Mouse (Mus musculus): ENCODE data around the gene Nradd.

Nradd gene

GRCm38 (mm10) chr9:110624361-110625166 lies at the start of gene Nradd:
TSS of gene Nradd (minus strand) at chr9:110624452.
- DNase-seq (ENCODE audit: low read depth, low spot score): peak; percentile 81

GRCm38 (mm10) chr9:110673107-110673752 lies 49.0 kb upstream of the Nradd start:
- no peak for DNase-seq (ENCODE audit: low read depth, low spot score)

- DNase-seq (ENCODE audit: low read depth, low spot score): no peak
These were observed 48.3 kb upstream of the Nradd start for GRCm38 (mm10) chr9:110672462-110673106.

GRCm38 (mm10) chr9:110669785-110670184 lies 45.5 kb upstream of the Nradd start:
- no peak for DNase-seq (ENCODE audit: low read depth, low spot score)

- DNase-seq (ENCODE audit: low read depth, low spot score): no peak
These were observed 44.5 kb upstream of the Nradd start for GRCm38 (mm10) chr9:110668601-110669293.

GRCm38 (mm10) chr9:110667219-110667836 lies 43.1 kb upstream of the Nradd start:
- DNase-seq (ENCODE audit: low read depth, low spot score): no peak

GRCm38 (mm10) chr9:110666374-110666773 lies 42.1 kb upstream of the Nradd start:
- DNase-seq (ENCODE audit: low read depth, low spot score): no peak

GRCm38 (mm10) chr9:110665912-110666311 lies 41.7 kb upstream of the Nradd start:
- no peak for DNase-seq (ENCODE audit: low read depth, low spot score)

GRCm38 (mm10) chr9:110662844-110663243 lies 38.6 kb upstream of the Nradd start:
- no peak for DNase-seq (ENCODE audit: low read depth, low spot score)

GRCm38 (mm10) chr9:110660856-110661612 lies 36.8 kb upstream of the Nradd start:
- no peak for DNase-seq (ENCODE audit: low read depth, low spot score)

GRCm38 (mm10) chr9:110660208-110660607 lies 36.0 kb upstream of the Nradd start:
- DNase-seq (ENCODE audit: low read depth, low spot score): no peak

- no peak for DNase-seq (ENCODE audit: low read depth, low spot score)
These were observed 35.3 kb upstream of the Nradd start for GRCm38 (mm10) chr9:110659521-110659920.

- no peak for DNase-seq (ENCODE audit: low read depth, low spot score)
These were observed 33.3 kb upstream of the Nradd start for GRCm38 (mm10) chr9:110657474-110658078.

- DNase-seq (ENCODE audit: low read depth, low spot score): peak; percentile 86
These were observed 32.3 kb upstream of the Nradd start, which contains the start of gene Ccdc12 for GRCm38 (mm10) chr9:110656249-110657221. TSS of gene Ccdc12 (plus strand) at chr9:110656503.

- DNase-seq (ENCODE audit: low read depth, low spot score): no peak
These were observed 31.4 kb upstream of the Nradd start for GRCm38 (mm10) chr9:110655651-110656007.

GRCm38 (mm10) chr9:110654726-110655650 lies 30.7 kb upstream of the Nradd start:
- no peak for DNase-seq (ENCODE audit: low read depth, low spot score)

- peak; percentile 76 for DNase-seq (ENCODE audit: low read depth, low spot score)
These were observed 29.6 kb upstream of the Nradd start, which contains the start of gene Nbeal2 for GRCm38 (mm10) chr9:110653655-110654461. TSS of gene Nbeal2 (minus strand) at chr9:110654161.
